Mouse (Mus musculus): ENCODE data around the gene Abca13. TPM values are rescaled to one million over a fixed set of nuclear protein-coding genes. Genes with fewer than 3 reads are reported as not detected.
A peak's percentile ranks its signal among the peaks of the same experiment; 100 is the strongest.
"Not testable (repeated sequence)": the region's sequence is repeated elsewhere in the genome, so short reads cannot be mapped to it uniquely, and the experiment has no call there.

Abca13 gene
- total RNA-seq (2017): 1.8 and 3.7 TPM in 2 replicates

DNA sequence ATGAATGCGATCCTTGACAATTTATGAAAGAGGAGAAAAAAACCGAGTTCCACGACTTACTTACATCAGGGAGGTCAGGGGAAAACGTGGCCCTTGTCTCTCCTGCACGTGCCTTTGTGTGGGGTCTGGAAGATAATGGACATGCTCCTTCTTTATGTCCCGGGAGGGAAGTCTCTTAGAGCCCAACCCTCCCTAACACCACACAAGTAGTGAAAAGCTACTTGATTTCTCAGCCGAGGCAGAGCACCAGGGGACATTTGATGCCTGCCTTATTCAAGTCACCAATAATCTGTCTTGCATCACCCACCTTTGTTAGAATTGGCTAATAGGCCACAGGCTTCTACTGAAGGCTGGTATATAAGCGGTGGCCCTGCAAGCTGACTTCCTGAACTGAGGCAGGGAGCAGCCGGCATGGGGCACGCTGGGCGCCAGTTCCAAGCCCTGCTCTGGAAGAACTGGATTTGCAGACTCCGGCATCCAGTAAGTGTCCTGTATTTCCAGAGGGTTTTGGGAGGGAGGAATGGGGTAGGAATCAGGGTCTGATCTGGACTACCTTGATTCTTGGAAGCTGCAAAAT is at the start of gene Abca13:
Gene Abca13, plus strand, starts transcription at position 388 of the 577 bp plus-strand sequence.
- no peak for ATAC-seq (replicated peaks; ENCODE audit: low read depth, poor library complexity, severe bottlenecking)

DNA sequence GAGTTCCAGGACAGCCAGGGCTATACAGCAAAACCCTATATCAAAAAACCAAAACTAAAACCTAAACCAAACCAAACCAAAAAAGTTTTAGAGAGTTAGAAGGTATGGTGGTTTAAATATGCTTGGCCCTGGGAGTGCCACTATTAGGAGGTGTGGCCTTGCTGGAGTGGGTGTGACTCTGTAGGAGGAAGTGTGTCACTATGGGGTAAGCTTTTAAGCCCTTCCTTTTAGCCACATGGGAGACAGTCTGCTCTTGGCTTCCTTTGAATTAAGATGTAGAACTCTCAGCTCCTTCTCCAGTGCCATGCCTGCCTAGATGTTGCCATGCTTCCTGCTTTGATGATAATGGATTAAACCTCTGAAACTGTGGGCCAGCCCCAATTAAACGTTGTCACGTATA is 46.6 kb upstream of the Abca13 start:
- ATAC-seq (replicated peaks; ENCODE audit: low read depth, poor library complexity, severe bottlenecking): no peak

DNA sequence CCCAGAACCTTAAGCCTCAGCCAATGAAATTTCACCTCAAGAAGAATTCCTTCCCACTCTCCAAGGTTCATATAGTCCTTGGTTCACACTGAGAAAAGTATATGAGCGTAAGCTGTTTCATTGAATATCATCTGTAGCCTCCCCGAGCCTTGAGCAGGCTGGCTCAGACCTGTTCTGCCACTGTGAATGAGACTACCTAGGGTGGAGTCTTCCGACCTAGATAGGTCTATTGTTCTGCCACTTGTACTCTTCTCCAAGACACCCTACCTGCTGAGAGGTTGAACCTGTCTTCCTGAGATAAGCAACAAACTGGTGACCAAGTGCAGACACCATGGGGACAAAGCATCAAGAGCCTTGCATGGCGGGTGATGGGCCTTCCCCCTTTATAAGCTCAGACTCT is 45.6 kb upstream of the Abca13 start:
- no peak for ATAC-seq (replicated peaks; ENCODE audit: low read depth, poor library complexity, severe bottlenecking)

DNA sequence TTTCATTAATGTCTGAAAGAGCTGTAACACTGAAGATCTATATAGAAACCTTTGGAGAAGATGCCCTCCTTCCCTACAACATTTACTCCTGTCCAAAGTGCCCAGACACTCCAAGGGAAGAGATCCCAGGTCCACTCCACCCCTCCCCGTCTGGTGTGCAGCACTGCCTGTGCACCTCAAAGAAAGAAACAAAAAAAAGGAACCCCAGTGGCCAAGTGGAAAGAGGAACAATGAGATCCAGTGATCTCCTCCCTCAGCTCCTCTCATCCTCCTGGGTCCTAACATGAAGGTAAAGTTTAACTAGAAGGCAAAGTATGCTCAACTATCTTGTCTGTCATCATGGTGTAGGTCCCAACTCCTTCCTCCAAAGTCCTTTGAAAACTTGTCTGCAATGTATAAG is 45.1 kb upstream of the Abca13 start:
- no peak for ATAC-seq (replicated peaks; ENCODE audit: low read depth, poor library complexity, severe bottlenecking)

DNA sequence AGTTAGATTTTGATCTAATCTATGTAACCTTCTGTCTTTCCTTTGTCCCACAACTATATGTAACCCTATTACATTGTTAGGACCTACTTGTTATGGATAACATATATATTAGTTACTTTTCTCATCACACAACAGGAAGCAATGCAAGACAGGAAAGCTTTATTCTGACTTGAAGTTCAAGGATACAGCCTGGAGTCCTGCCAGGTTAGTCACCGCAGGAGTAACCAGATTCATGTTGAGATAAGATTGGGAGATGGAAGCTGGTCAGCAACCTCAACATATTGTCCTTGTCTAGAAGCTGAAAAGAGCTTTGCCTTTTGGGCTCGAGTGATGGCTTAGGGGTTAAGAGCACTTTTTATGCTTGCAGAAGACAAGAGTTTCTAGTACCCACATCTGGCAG is 43.5 kb upstream of the Abca13 start:
- ATAC-seq (replicated peaks; ENCODE audit: low read depth, poor library complexity, severe bottlenecking): no peak

DNA sequence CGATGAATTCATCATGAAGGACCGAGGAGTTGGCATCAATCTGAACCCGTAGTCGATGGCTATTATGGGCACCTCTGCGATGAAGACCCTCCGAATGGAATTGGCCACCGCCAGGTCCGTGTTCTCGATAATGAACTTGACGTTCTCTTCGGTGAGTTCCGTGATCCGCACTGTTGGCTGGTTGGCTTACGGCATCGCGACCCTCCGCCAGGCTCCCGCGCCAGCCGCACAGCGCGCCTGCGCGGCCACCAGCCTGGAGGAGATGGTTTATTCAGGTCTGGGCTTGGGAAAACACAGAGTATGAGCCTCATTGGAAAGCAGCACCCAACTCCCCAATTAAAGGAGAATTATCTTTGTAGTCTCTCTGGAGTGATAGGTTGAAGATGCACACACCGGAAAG is 41.3 kb upstream of the Abca13 start:
- ATAC-seq (replicated peaks; ENCODE audit: low read depth, poor library complexity, severe bottlenecking): not testable (repeated sequence)

DNA sequence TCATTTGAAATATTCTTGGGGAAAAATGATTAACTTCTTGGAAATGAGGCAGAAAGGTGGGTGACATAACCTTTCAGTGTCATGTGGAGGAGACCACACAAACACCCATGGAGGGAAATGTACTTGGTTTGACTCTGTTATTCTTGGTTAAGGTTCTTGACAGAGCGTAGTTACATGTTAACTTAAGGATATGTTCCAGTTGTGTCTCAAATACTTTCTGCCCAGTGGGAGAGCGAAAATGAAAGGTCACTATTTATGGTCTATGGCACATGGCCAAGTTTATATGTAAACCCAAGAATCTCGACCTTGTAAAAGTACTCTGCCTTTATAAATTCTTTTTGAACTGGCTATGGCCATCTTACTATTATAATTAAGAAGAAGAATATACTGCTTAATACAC is 31.8 kb upstream of the Abca13 start:
- no peak for ATAC-seq (replicated peaks; ENCODE audit: low read depth, poor library complexity, severe bottlenecking)

DNA sequence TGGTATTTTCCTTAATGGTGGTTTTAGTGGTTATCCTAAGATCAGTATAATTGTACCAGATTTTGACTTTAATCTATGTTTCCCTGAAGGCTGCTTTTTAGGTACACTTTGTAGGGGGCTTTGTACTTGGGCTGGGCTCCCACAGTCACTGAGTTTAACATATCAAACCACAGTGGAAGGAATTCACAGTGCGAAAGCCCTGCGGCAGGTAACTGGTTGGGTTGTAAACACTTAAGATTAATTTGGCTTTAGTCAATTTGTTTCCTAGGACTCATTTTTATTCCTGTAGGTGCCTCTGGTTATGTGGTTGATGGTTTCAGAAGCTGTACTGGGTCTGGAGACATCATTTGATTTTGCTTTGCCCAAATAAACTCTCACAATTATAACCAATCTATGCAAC is 24.4 kb upstream of the Abca13 start:
- ATAC-seq (replicated peaks; ENCODE audit: low read depth, poor library complexity, severe bottlenecking): no peak

DNA sequence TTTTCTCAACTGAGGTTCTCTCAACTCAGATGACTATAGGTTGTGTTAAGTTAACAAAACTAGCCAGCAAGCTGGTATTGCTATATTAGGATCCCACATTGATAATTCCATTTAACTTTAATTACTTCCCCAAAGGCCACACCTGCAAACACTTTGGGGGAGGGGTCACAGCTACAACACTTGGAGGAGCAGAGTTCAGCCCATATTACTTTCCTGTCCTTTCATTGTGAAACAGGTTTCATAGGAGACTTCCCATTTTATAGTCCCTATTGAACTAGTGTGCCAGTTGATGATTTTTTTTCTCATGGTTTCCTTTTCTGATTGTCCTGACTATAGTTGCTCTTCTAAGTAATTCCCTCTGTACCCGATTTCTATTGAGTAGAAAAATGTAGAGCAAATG is 10.3 kb upstream of the Abca13 start:
- no peak for ATAC-seq (replicated peaks; ENCODE audit: low read depth, poor library complexity, severe bottlenecking)

DNA sequence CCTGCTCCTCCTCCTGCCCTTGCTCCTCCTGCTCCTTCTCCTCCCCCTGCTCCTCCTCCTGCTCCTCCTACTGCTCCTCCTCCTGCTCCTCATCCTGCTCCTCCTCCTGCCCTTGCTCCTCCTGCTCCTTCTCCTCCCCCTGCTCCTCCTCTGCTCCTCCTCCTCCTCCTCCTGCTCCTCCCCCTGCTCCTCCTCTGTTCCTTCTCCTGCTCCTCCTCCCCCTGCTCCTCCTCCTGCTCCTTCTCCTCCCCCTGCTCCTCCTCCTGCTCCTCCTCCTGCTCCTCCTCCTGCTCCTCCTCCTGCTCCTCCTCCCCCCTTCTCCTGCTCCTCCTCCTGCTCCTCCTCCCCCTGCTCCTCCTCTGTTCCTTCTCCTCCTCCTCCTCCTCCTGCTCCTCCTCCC is 2.3 kb upstream of the Abca13 start:
- ATAC-seq (replicated peaks; ENCODE audit: low read depth, poor library complexity, severe bottlenecking): not testable (repeated sequence)

DNA sequence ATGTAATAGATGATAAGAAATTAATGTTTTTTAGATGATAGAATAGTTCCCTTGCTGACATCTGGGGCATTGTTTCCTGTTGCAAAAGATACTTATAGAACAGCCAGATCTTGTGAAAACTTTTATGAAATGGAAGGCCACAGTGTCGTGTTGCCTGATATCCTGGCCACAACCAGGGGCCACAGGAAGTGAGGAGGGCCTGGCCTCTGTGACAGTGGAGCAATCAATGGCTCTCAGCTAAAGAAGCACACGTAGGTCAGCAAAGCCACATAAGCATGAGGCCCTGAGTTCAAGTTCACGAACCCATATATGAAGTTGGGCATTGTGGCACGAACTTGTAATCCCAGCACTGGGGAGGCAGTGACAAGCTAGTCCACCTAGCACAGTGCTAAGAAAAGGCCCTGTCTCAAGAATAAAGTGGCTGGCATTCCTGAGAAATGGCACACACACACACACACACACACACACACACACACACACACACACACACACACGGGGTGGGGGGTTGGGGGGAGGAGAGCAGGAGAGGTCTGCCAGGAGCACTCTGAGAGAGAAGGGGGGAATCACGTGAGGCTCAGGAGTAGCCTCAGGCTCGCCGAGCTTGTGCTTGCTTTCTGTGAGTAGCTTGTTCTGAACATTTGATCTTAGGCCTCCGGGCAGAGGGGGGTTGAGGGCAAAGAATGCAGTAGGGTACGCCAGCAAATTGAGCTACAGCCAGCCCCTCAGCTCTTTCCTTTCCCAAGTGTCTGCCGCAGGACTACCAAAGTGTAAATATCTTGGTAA is 779 bp upstream of the Abca13 start:
- ATAC-seq (replicated peaks; ENCODE audit: low read depth, poor library complexity, severe bottlenecking): peak; percentile 87

DNA sequence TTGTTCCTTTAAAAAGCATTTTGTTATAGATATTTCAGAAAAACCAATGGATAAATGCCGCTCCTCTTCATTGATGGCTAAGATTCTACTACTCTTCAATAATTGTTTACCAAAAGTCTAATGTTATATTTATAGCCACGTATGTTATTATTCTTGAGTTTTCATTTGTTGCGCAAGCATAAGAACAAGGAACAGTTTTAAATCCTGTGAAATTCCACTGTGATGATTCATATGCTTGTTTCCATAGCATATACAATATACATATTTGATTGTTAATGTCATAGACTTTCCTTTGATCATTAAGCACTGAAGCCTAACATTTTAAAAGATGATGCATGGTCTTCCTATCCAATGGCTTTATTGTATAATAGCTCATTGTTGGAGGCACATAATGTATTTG is 3.1 kb downstream of the Abca13 start:
- no peak for ATAC-seq (replicated peaks; ENCODE audit: low read depth, poor library complexity, severe bottlenecking)

DNA sequence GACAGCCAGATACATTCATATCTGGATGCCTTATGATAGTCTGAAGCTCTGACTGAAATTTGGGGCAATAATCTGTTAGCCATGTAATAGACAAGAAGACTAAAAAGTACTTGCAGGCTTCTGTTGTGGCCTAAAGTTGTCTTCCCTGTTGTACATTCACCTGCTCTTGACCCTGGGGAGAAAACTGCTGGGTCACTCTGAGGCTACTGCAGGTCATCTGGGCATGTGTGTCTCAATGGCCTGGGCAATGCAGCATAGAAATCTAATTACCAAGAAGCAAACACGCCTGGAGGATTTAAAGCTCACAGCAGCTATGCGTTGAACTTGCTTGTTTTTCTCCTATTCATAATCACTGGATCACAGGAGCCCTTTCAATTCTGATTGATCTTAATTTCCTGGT is 8.1 kb downstream of the Abca13 start:
- no peak for ATAC-seq (replicated peaks; ENCODE audit: low read depth, poor library complexity, severe bottlenecking)

DNA sequence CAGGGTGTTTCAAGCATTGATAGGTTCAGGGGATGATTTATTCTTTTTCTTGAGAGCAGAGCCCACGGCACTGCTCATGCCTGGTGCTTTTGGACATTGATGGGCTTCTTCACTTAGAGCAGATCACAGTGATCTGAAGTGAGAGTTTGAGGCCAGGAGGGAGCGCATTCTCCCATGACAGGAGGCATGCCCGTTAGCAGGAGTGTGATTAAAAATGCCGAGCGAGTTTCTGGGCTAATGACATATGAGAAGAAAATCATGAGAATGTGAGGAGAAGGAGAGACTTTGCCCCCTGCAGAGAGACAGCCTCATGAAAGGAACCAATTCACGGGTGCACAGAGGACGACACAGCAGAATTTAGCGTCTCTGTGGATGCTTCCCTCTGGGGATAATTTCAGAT is 19.0 kb downstream of the Abca13 start:
- no peak for ATAC-seq (replicated peaks; ENCODE audit: low read depth, poor library complexity, severe bottlenecking)

DNA sequence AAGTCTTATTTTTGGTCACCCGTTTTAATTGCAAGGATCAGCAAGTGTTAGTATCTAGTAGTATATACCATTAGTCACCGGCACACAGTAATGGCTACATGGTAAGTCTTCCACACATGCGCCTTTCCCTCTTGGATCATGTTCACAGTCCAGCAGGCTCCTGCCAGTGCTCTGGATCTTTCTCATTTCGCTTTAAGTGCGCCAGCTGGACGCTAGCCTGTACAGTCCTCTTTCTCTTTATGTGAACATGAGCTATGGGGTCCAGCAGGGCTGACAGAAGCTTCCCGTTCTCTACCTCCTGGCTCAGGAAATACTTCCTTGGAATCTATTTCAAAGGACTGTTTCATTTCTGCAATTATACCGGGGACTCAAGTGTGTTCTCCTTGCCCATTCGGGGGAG is 21.8 kb downstream of the Abca13 start:
- ATAC-seq (replicated peaks; ENCODE audit: low read depth, poor library complexity, severe bottlenecking): no peak

DNA sequence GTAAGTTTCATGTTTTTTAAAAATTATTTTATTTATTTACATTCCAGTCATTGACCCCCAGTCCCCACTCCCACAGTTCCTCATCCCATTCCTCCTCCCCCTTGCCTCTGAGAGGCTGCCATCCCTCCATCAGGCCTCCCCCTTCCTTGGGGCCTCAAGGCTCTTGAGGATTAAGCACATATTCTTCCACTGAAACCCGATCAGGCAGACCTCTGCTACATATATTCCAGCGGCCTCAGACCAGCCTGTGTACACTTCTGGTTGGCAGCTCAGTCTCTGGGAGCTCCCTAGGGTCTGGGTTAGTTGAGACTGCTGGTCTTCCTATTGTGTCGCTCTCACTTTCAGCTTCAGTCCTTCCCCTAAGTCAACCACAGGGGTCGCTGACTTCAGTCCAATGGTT is 24.5 kb downstream of the Abca13 start:
- ATAC-seq (replicated peaks; ENCODE audit: low read depth, poor library complexity, severe bottlenecking): no peak

DNA sequence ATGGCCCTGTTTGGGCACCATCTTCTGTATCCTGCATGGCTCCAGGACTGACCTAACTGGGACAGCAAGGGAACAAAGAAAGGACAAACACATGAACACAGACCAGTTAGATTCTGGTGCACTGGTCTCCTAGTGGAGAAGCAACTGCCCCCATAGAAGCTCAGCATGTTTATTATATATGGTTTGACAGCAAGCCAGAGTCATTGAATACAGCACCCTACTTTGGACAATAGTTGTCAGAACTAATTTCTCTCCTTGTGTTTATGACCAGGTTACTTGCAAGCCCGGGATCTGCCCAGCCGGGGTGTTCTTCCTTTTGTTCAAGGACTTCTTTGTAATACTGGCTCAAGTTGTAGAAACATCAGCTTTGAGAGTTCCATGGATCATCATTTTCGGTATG is 28.8 kb downstream of the Abca13 start:
- ATAC-seq (replicated peaks; ENCODE audit: low read depth, poor library complexity, severe bottlenecking): no peak

DNA sequence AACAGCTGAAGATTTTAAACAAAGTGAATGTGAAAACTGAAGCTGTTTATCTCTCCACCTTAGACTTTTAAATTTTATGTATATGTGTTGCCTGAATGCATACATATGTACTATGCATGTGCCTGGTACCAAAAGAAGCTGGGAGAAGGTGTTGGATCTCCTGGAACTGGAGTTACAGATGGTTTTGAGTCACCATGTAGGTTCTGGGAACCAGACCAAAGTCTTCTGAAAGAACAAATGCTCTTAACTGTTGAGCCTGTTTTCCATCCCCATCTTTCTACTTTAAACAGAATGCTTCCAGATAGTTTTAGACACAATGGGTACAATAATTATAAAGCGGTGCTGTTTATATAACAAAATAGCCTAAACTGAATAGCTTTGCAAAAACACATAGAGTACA is 29.9 kb downstream of the Abca13 start:
- no peak for ATAC-seq (replicated peaks; ENCODE audit: low read depth, poor library complexity, severe bottlenecking)

DNA sequence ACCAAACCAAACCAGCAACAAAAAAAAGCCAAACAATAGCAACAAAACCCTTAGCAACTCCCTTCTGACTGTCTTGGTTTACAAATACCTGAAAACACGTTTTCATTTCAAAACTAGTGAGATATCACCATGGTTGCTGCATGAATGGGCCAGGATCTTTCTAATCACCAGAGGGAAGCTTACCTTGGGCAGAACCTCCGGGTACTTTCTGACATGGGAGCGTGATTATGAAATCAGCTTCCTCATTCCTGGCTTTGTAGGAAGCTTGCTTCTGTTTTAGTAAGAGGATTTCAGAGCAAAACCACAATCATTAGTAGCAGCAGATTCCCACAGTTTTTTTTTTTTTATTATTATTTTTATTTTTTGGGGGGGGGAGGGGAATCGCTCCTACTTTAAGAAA is 34.7 kb downstream of the Abca13 start:
- 0 out of 2 replicates have a peak, but pooled peaks have one; percentile 42 for ATAC-seq (replicated peaks; ENCODE audit: low read depth, poor library complexity, severe bottlenecking)

DNA sequence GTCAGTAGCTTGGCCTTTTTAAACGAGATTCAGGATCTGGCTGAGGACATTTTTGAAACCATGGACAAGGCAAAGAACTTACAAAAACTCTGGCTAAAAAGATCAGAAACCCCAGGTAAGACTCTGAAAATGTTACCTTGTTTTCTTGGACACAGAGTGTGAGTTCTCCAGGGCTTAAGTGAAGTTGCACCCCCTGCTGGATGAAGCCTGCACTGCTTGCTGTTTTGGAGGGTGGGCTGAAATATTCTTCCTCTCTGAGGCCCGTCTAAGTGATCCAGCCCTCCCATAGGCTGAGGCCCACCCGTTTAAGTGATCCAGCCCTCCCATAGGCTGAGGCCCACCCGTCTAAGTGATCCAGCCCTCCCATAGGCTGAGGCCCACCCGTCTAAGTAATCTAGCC is 57.9 kb downstream of the Abca13 start:
- 0 out of 2 replicates have a peak, but pooled peaks have one; percentile 36 for ATAC-seq (replicated peaks; ENCODE audit: low read depth, poor library complexity, severe bottlenecking)

DNA sequence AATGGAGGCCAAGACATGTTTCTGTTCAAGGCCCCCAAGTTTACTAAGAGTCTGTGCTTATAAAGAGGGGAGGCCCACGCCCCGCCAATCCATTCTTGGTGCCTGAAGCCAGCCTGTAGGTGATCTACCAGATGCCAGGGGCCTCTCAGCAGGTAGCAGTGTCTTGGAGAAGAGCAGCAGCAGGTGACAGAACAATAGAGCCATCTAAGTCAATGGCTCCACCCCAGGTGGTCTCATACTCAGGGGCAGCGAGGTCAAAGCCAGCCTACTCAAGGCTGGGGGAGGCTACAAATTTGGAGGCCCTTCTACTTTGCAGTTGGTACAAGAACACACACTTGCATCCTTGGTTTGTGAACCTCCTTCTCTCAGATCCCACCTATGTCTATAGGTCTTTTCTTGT is 71.3 kb downstream of the Abca13 start:
- ATAC-seq (replicated peaks; ENCODE audit: low read depth, poor library complexity, severe bottlenecking): not testable (repeated sequence)

DNA sequence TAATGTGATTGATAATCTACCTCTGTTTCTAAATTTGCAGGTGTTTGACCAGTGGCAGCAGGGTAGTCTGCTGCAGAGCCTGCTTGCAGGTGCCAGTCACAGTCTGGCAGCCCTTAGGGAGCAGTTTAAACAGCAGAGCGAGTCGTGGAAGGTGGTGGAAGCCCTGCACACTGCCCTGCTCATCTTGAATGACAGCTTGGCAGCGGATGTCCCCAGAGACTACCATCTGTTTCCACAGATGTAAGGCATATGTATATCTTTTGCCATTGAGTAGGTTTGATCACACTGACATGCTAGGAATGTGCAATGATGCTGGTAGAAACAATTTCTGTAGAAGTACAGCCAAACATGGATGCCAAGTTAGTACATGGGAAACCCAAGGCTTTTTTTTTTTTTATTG is 77.3 kb downstream of the Abca13 start:
- ATAC-seq (replicated peaks; ENCODE audit: low read depth, poor library complexity, severe bottlenecking): no peak
